Mouse (Mus musculus) neural tube, embryonic 11.5 days (tissue): Measurements from ENCODE around the gene Tmem251. TPM values are rescaled to one million over a fixed set of nuclear protein-coding genes. Genes with fewer than 3 reads are reported as not detected.

Source experiments
- ATAC-seq: fragments of 200-750 bp; cut with Nextera tagmentation; 2 replicates; pipeline ENCODE4 v1.8.0; 2017; ENCODE audit warnings: moderate number of reproducible peaks, mild to moderate bottlenecking, moderate TSS enrichment, moderate library complexity; ENCODE audit not compliant: insufficient read depth, low FRiP score, low TSS enrichment
- DNase-seq: peaks from one replicate; pipeline ENCODE4 v3.0.0-alpha.2; 2015; ENCODE audit warnings: low spot score
- H3K27ac ChIP-seq: fragments of 300-500 bp; sonication (generic); 2 replicates; pipeline ENCODE4 v1.5.1; 2014; ENCODE audit warnings: low read depth, mild to moderate bottlenecking, low read length
- H3K27me3 ChIP-seq: fragments of 300-500 bp; sonication (generic); 2 replicates; pipeline ENCODE4 v1.6.1; 2014; ENCODE audit warnings: mild to moderate bottlenecking, low read length, mixed read lengths; ENCODE audit not compliant: control insufficient read depth, insufficient read depth
- H3K36me3 ChIP-seq: fragments of 300-500 bp; sonication (generic); 2 replicates; pipeline ENCODE4 v1.6.1; 2014; ENCODE audit warnings: mild to moderate bottlenecking, low read length, moderate library complexity, mixed read lengths; ENCODE audit not compliant: control insufficient read depth, insufficient read depth
- H3K4me1 ChIP-seq: fragments of 300-500 bp; sonication (generic); 2 replicates; pipeline ENCODE4 v1.6.1; 2014; ENCODE audit warnings: low read length, mixed read lengths; ENCODE audit not compliant: control insufficient read depth, insufficient read depth
- H3K4me2 ChIP-seq: fragments of 300-500 bp; sonication (generic); 2 replicates; pipeline ENCODE4 v1.6.1; 2014; ENCODE audit warnings: low read depth, mild to moderate bottlenecking, moderate library complexity
- H3K4me3 ChIP-seq: fragments of 300-500 bp; sonication (generic); 2 replicates; pipeline ENCODE4 v1.5.1; 2014; ENCODE audit warnings: low read depth, low read length
- H3K9ac ChIP-seq: fragments of 300-500 bp; sonication (generic); 2 replicates; pipeline ENCODE4 v1.6.1; 2014; ENCODE audit warnings: mild to moderate bottlenecking, low read length
- H3K9me3 ChIP-seq: fragments of 300-500 bp; sonication (generic); 2 replicates; pipeline ENCODE4 v1.6.1; 2016; ENCODE audit warnings: low read length; ENCODE audit not compliant: control insufficient read depth
- WGBS: fragments of 180-500 bp; shearing (Covaris S2); extraction: QIAGEN DNeasy Blood & Tissue Kit; methylation state at CpG from one replicate; pipeline ENCODE4 v1.1.7; 2014; 5-methylcytosine and 5-hydroxymethylcytosine counted together
- polyA plus RNA-seq: library from polyadenylated mRNA; unstranded; fragments of >200 nt; fragmentation: Nextera tagmentation; extraction: Ambion mirVana; gene quantifications from 2 replicates; pipeline ENCODE4 v1.2.1, GENCODE M21; 2014

Tmem251 gene
- polyA plus RNA-seq, 1 experiment from 2014 or later = 11.6 TPM

- peaks cover 3% of the 10 kb centered on the region; the same call in 1 of the 2 replicates for H3K36me3 ChIP-seq
- no peak for ATAC-seq
Measured at GRCm38 (mm10) chr12:102778151-102778550, 34.6 kb downstream of the Tmem251 start.

GRCm38 (mm10) chr12:102779452-102779851 lies 35.9 kb downstream of the Tmem251 start:
- no peaks in the 10 kb centered on the region for H3K27me3 ChIP-seq
- 45% methylated on average over 3 of the region's 3 CpGs for WGBS
- H3K27ac ChIP-seq = no peak overlapping the region
- no peak for DNase-seq
- H3K36me3 ChIP-seq = peaks cover 3% of the 10 kb centered on the region; the same call in 1 of the 2 replicates
- H3K4me1 ChIP-seq = no peaks in the 10 kb centered on the region
- H3K9me3 ChIP-seq = no peaks in the 10 kb centered on the region
- H3K9ac ChIP-seq = no peak overlapping the region
- H3K4me2 ChIP-seq = no peak overlapping the region
- ATAC-seq = no peak
- no peak overlapping the region for H3K4me3 ChIP-seq

More at GRCm38 (mm10) chr12:102778151-102778550, 34.6 kb downstream of the Tmem251 start:
- DNase-seq = no peak
- H3K4me2 ChIP-seq = no peak overlapping the region
- 83% methylated on average over 5 of the region's 5 CpGs for WGBS
- no peak overlapping the region for H3K27ac ChIP-seq
- H3K9ac ChIP-seq = no peak overlapping the region
- no peaks in the 10 kb centered on the region for H3K9me3 ChIP-seq
- H3K27me3 ChIP-seq = no peaks in the 10 kb centered on the region
- H3K4me3 ChIP-seq = no peak overlapping the region
- H3K4me1 ChIP-seq = no peaks in the 10 kb centered on the region

GRCm38 (mm10) chr12:102782841-102783240 lies 39.3 kb downstream of the Tmem251 start:
- Histone ChIP-seq H3K36me3 (peaks cover 4% of the 10 kb centered on the region), H3K27me3 (no peaks in the 10 kb centered on the region), H3K4me1 (no peaks in the 10 kb centered on the region), H3K9me3 (no peaks in the 10 kb centered on the region), H3K4me2 (no peak overlapping the region), H3K27ac (no peak overlapping the region), H3K4me3 (no peak overlapping the region), H3K9ac (no peak overlapping the region)
- whole genome bisulfite sequencing = 91% methylated on average over 5 of the region's 5 CpGs
- DNase-seq (no peak), ATAC-seq (no peak)

GRCm38 (mm10) chr12:102784899-102785592 lies 41.5 kb downstream of the Tmem251 start:
- no peaks in the 10 kb centered on the region for H3K4me1 ChIP-seq
- DNase-seq (no peak), ATAC-seq (no peak)
- no peaks in the 10 kb centered on the region for H3K27me3 ChIP-seq
- WGBS = 90% methylated on average over 19 of the region's 19 CpGs
- H3K9ac ChIP-seq = no peak overlapping the region
- no peak overlapping the region for H3K27ac ChIP-seq
- no peak overlapping the region for H3K4me2 ChIP-seq
- no peaks in the 10 kb centered on the region for H3K9me3 ChIP-seq
- H3K4me3 ChIP-seq = no peak overlapping the region
- H3K36me3 ChIP-seq = peaks cover 4% of the 10 kb centered on the region

- no peaks in the 10 kb centered on the region for H3K4me1 ChIP-seq
- 85% methylated on average over 5 of the region's 5 CpGs for WGBS
- H3K4me3 ChIP-seq = no peak overlapping the region
- no peak for DNase-seq
- no peak overlapping the region for H3K9ac ChIP-seq
- no peak overlapping the region for H3K4me2 ChIP-seq
- H3K27ac ChIP-seq = no peak overlapping the region
- no peak for ATAC-seq
- no peaks in the 10 kb centered on the region for H3K27me3 ChIP-seq
- H3K9me3 ChIP-seq = no peaks in the 10 kb centered on the region
- H3K36me3 ChIP-seq = peaks cover 7% of the 10 kb centered on the region
Measured at GRCm38 (mm10) chr12:102785593-102785985, 42.0 kb downstream of the Tmem251 start.

- WGBS = 84% methylated on average over 7 of the region's 7 CpGs
- DNase-seq (no peak), ATAC-seq (no peak)
- no peak overlapping the region for H3K9ac ChIP-seq
- no peak overlapping the region for H3K27ac ChIP-seq
- no peak overlapping the region for H3K4me3 ChIP-seq
- H3K36me3 ChIP-seq = peaks cover 9% of the 10 kb centered on the region
- H3K4me2 ChIP-seq = no peak overlapping the region
- H3K9me3 ChIP-seq = no peaks in the 10 kb centered on the region
- no peaks in the 10 kb centered on the region for H3K27me3 ChIP-seq
- H3K4me1 ChIP-seq = no peaks in the 10 kb centered on the region
Measured at GRCm38 (mm10) chr12:102787927-102788326, 44.4 kb downstream of the Tmem251 start.

Other genes starting within 250 kb of the Tmem251 start
- gene Chga, start 188.8 kb upstream of the Tmem251 start, polyA plus RNA-seq = 26.4 and 29.0 TPM in 2 replicates
- 20.3 and 26.1 TPM in 2 replicates for gene Itpk1, start 38.8 kb upstream of the Tmem251 start, polyA plus RNA-seq
- 44.8 and 46.0 TPM in 2 replicates for gene Moap1, start 101 bp upstream of the Tmem251 start, polyA plus RNA-seq
- gene Gm28051, start 14.0 kb downstream of the Tmem251 start, polyA plus RNA-seq = not detected in 2 replicates
- gene Gon7, start 14.0 kb downstream of the Tmem251 start, polyA plus RNA-seq = 37.8 and 41.2 TPM in 2 replicates
- 68.4 and 69.4 TPM in 2 replicates for gene Ubr7, start 14.2 kb downstream of the Tmem251 start, polyA plus RNA-seq
- 32.8 and 33.4 TPM in 2 replicates for gene Gm20604, start 14.9 kb downstream of the Tmem251 start, polyA plus RNA-seq
- gene Btbd7, start 134.7 kb downstream of the Tmem251 start, polyA plus RNA-seq = 20.1 and 20.2 TPM in 2 replicates
- gene Cox8c, start 155.6 kb downstream of the Tmem251 start, polyA plus RNA-seq = not detected in 2 replicates
- gene Unc79, start 205.1 kb downstream of the Tmem251 start, polyA plus RNA-seq = 2.5 and 3.4 TPM in 2 replicates